16 mouse cellular contexts compared by ENCODE assay signal in the genomic region with DNA sequence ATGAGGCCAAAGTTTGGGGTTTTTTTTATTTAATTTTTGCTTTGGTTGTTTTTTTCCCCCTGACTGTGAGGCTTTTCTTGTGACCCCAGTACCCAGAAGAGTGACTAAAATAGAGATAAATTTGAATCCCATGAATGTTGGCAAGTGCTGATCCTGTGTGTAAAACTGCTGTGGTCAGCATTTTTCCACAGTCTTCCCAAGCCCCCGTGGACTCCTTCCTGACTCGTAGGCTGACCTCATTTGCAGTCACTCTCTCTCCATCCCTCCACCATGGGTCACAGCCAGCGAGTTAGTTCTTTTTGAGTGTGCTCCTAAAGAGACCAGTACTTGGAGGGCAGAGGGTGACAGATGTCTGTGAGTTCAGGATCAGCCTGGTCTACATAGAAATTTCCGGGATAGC.
"Had no signal": no experiment of that assay in that cellular context is flagged by ENCODE, and none has a peak within 500 bp of the region (broad histone marks: within the 10 kb centered on the region; RNA-seq: fewer than 3 reads in every experiment).

No protein-coding gene starts in this region.

- H3K4me3 ChIP-seq: layer of hippocampus, adult 2 months; left cerebral cortex, adult 2 months; liver, embryonic 13.5 days; midbrain, embryonic 12.5 days; midbrain, embryonic 15.5 days; neural tube, embryonic 13.5 days; stomach, embryonic 15.5 days had no signal

- H3K4me2 ChIP-seq: liver, embryonic 13.5 days; midbrain, embryonic 12.5 days; midbrain, embryonic 15.5 days; neural tube, embryonic 13.5 days; stomach, embryonic 15.5 days had no signal

- H3K27me3 ChIP-seq: midbrain, embryonic 15.5 days; stomach, embryonic 15.5 days had no signal

- H3K27ac ChIP-seq: layer of hippocampus, adult 2 months; left cerebral cortex, adult 2 months; liver, embryonic 13.5 days; midbrain, embryonic 12.5 days; midbrain, embryonic 15.5 days; neural tube, embryonic 13.5 days; stomach, embryonic 15.5 days had no signal

- DNase-seq: layer of hippocampus, postnatal 36 days; liver, embryonic 13.5 days; lung, adult 2 months; lung, postnatal 14 days; lung, postnatal 4 days; retina, postnatal 1 day; right cerebral cortex, postnatal 25 days; spleen, adult 18-20 months; thymus, adult 18-20 months; thymus, postnatal 36 days had no signal

- H3K9ac ChIP-seq: liver, embryonic 13.5 days; midbrain, embryonic 12.5 days; midbrain, embryonic 15.5 days; neural tube, embryonic 13.5 days; stomach, embryonic 15.5 days had no signal

- ATAC-seq: midbrain, embryonic 15.5 days had no signal

- H3K9me3 ChIP-seq: liver, embryonic 13.5 days; midbrain, embryonic 12.5 days; midbrain, embryonic 15.5 days; neural tube, embryonic 13.5 days; stomach, embryonic 15.5 days had no signal

- H3K36me3 ChIP-seq: liver, embryonic 13.5 days; midbrain, embryonic 12.5 days; midbrain, embryonic 15.5 days; neural tube, embryonic 13.5 days; stomach, embryonic 15.5 days had no signal
